In the genomic region with DNA sequence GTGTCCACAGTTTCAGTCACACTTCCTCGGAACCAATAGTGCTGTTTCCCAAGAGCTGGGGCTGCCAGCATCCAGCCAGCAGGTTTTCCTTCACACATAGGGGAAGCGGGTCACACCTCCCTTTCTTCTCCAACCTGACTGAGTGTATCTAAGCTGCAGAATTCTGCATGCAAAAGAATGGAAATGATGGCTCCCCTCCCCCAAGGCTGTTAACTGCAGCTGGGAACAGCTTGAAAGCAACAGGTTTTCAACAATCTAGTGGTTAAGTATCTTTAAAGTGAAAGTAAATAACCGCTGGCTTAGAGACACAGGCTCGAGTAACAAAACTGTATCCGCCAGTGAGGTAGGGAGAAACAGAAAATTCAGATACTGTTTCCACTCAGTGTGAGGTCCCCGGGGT, we compare ENCODE assay signal across 8 mouse cellular contexts. TPM values are rescaled to one million over a fixed set of nuclear protein-coding genes. Genes with fewer than 3 reads are reported as not detected.
DNase-seq lines count a peak whose midpoint lies in the region; ATAC-seq and TF ChIP-seq lines count a peak whose summit lies in the region.

No protein-coding gene starts in this region.

- H3K4me3 ChIP-seq in kidney, adult 2 months (ENCODE audit: insufficient read depth, low read depth, low read length), result peak overlapping the region; percentile 56
- peak overlapping the region; percentile 46 for H3K4me3 ChIP-seq in bone marrow macrophage, adult 2 months (ENCODE audit: insufficient read depth, low read length)
- H3K4me3 ChIP-seq in hindbrain, embryonic 14.5 days (replicated peaks; ENCODE audit: low read length), result no peak overlapping the region
- peak overlapping the region; percentile 50 for H3K4me3 ChIP-seq in liver, postnatal 0 days (ENCODE audit: low read depth, low read length)

- no peaks in the 10 kb centered on the region for H3K36me3 ChIP-seq in kidney, adult 2 months (ENCODE audit: control insufficient read depth, insufficient read depth, low read length)
- no peaks in the 10 kb centered on the region for H3K36me3 ChIP-seq in hindbrain, embryonic 14.5 days (replicated peaks; ENCODE audit: control insufficient read depth, insufficient read depth)
- H3K36me3 ChIP-seq in liver, postnatal 0 days (replicated peaks; ENCODE audit: insufficient read depth, low read length), result no peaks in the 10 kb centered on the region

- no peak for TF ChIP-seq CTCF in kidney, adult 2 months (conservative IDR thresholded peaks at IDR 0.05; ENCODE audit: insufficient read depth, insufficient read length, low read depth, low read length)
- no peak for TF ChIP-seq CTCF in bone marrow macrophage, adult 2 months (IDR thresholded peaks at IDR 0.05; ENCODE audit: low read depth, low read length)
- no peak for TF ChIP-seq CTCF in liver, postnatal 0 days (IDR thresholded peaks at IDR 0.05; ENCODE audit: low read depth)

- TF ChIP-seq POLR2A in kidney, adult 2 months (IDR thresholded peaks at IDR 0.05; ENCODE audit: low read depth, low read length), result no peak
- TF ChIP-seq POLR2A in bone marrow macrophage, adult 2 months (IDR thresholded peaks at IDR 0.05; ENCODE audit: borderline replicate concordance, low read depth, low read length), result no peak

- H3K9ac ChIP-seq in hindbrain, embryonic 14.5 days, result no peak overlapping the region
- H3K9ac ChIP-seq in liver, postnatal 0 days (replicated peaks), result peak overlapping the region; percentile 55

- ATAC-seq in hindbrain, embryonic 14.5 days (ENCODE audit: low FRiP score), result no peak
- 0 out of 2 replicates have a peak, but pooled peaks have one; percentile 30 for ATAC-seq in liver, postnatal 0 days
- no peak for ATAC-seq in cerebellum, adult (ENCODE audit: insufficient number of reproducible peaks, low FRiP score, low TSS enrichment)

- H3K27me3 ChIP-seq in kidney, adult 2 months (replicated peaks; ENCODE audit: control insufficient read depth, insufficient read depth, low read length), result no peaks in the 10 kb centered on the region
- H3K27me3 ChIP-seq in hindbrain, embryonic 14.5 days (ENCODE audit: control insufficient read depth, insufficient read depth, low read length), result no peaks in the 10 kb centered on the region
- H3K27me3 ChIP-seq in liver, postnatal 0 days (ENCODE audit: insufficient read depth, low read length), result no peaks in the 10 kb centered on the region

- DNase-seq in kidney, adult 2 months, result peak; percentile 24
- DNase-seq in kidney, adult 8-10 months, result no peak
- DNase-seq in hindbrain, embryonic 14.5 days (ENCODE audit: low spot score), result peak; percentile 30
- no peak for DNase-seq in liver, postnatal 0 days
- DNase-seq in thymus, postnatal 14 days, result peak; percentile 53
- no peak for DNase-seq in layer of hippocampus, adult 18-20 months (ENCODE audit: low spot score in 2 of 2)

- no peaks in the 10 kb centered on the region; the same call in 1 of the 2 replicates for H3K4me1 ChIP-seq in kidney, adult 2 months (ENCODE audit: control insufficient read depth, insufficient read depth, low read length)
- H3K4me1 ChIP-seq in bone marrow macrophage, adult 2 months (ENCODE audit: control insufficient read depth, insufficient read depth, low read length), result 0 out of 2 replicates have a peak, but pooled peaks cover 2% of the 10 kb centered on the region
- H3K4me1 ChIP-seq in hindbrain, embryonic 14.5 days (replicated peaks; ENCODE audit: control insufficient read depth, insufficient read depth, low read length), result 0 out of 2 replicates have a peak, but pooled peaks cover 11% of the 10 kb centered on the region
- H3K4me1 ChIP-seq in liver, postnatal 0 days (ENCODE audit: insufficient read depth), result no peaks in the 10 kb centered on the region; the same call in 1 of the 2 replicates

- H3K4me2 ChIP-seq in hindbrain, embryonic 14.5 days (replicated peaks), result 0 out of 2 replicates have a peak overlapping the region, but pooled peaks have one; percentile 12
- H3K4me2 ChIP-seq in liver, postnatal 0 days (ENCODE audit: low read depth, low read length), result peak overlapping the region; percentile 70

- 13% methylated on average over 6 of the region's 6 CpGs for WGBS in kidney, adult 2 months
- WGBS in hindbrain, embryonic 14.5 days, result 31% methylated on average over 6 of the region's 6 CpGs
- 12% methylated on average over 6 of the region's 6 CpGs for WGBS in liver, postnatal 0 days (ENCODE audit: insufficient replicate concordance)

- no peak overlapping the region for H3K27ac ChIP-seq in kidney, adult 2 months (ENCODE audit: insufficient read depth, low read depth, low read length)
- no peak overlapping the region for H3K27ac ChIP-seq in bone marrow macrophage, adult 2 months (ENCODE audit: insufficient read depth, low read depth, low read length)
- H3K27ac ChIP-seq in hindbrain, embryonic 14.5 days, result no peak overlapping the region
- H3K27ac ChIP-seq in liver, postnatal 0 days (ENCODE audit: low read depth), result peak overlapping the region; percentile 71

- no peaks in the 10 kb centered on the region for H3K9me3 ChIP-seq in hindbrain, embryonic 14.5 days (ENCODE audit: control insufficient read depth, low read length)
- H3K9me3 ChIP-seq in liver, postnatal 0 days (ENCODE audit: low read length), result no peaks in the 10 kb centered on the region

- peak; percentile 20; the same call in 1 of the 2 replicates for TF ChIP-seq EP300 in liver, postnatal 0 days (IDR thresholded peaks at IDR 0.05; ENCODE audit: low read depth)

RNA-seq across cellular contexts. Expression of a gene that starts 25.6 kb away (rescaled TPM):
- polyA plus RNA-seq in kidney, adult 2 months (2012; rRNA removed), result 23.4 and 25.4 TPM in 2 replicates
- polyA plus RNA-seq in bone marrow macrophage, adult 2 months (2012; ENCODE audit: insufficient read depth, insufficient read length, missing spikeins), result 2.7 and 3.3 TPM in 2 replicates
- polyA plus RNA-seq in hindbrain, embryonic 14.5 days (2014; fragmentation: Nextera tagmentation; extraction: Ambion mirVana), result 35.6 and 36.5 TPM in 2 replicates
- polyA plus RNA-seq in liver, postnatal 0 days (2015; fragmentation: Nextera tagmentation; extraction: Ambion mirVana), result 5.1 and 5.3 TPM in 2 replicates
- total RNA-seq in layer of hippocampus, adult 18-20 months (2021), result 10 to 100 TPM; 66.1 to 66.3 TPM

Comparison
In these comparisons a context has a peak if more than half of its experiments do, and no peak if none do; other contexts are left out.
1. DNase-seq: peak in kidney, adult 2 months (single experiment), hindbrain, embryonic 14.5 days (single experiment) and thymus, postnatal 14 days (single experiment); none in kidney, adult 8-10 months (0 of 2), liver, postnatal 0 days (single experiment) and layer of hippocampus, adult 18-20 months (0 of 2).